Mouse (Mus musculus): ENCODE results near the gene Tsn. TPM values are rescaled to one million over a fixed set of nuclear protein-coding genes. Genes with fewer than 3 reads are reported as not detected.

The Tsn gene
- total RNA-seq, 2 experiments from 2014 or later: 98.6 to 104 TPM

Other genes with a start within 250 kb of the Tsn start
- gene Gm29106, start 135.2 kb downstream of the Tsn start, total RNA-seq (2021): not detected
- 10 to 100 TPM; 25.5 to 27.5 TPM for gene Nifk, start 10.1 kb upstream of the Tsn start, total RNA-seq (2021)
- gene Clasp1, start 77.3 kb upstream of the Tsn start, total RNA-seq (2021): 100 to 1,000 TPM in 1 of 2 experiments, 10 to 100 TPM in 1; 92.6 to 106 TPM